Mouse (Mus musculus) embryonic stem cell, embryonic (primary cell): ENCODE data around the gene AC141477.1.

Experiments
- CTCF ChIA-PET, 4 experiments: fragments of 300-600 bp in 2 of 4; fragments of 350-600 bp in 2 of 4; sonication (Branson Sonifier 250); formaldehyde crosslinking; loops; one replicate each; lab custom pipeline; 2022; ENCODE audit warnings: inconsistent platforms in 2 of 4; lab: Charles Lee
- POLR2A ChIA-PET, 4 experiments: fragments of 300-600 bp in 2 of 4; fragments of 350-600 bp in 2 of 4; sonication (Branson Sonifier 250); formaldehyde crosslinking; loops; one replicate each; lab custom pipeline; 2022; ENCODE audit warnings: antibody characterized with exemption in 4 of 4, inconsistent platforms in 1 of 4; lab: Charles Lee

Gene AC141477.1

DNA sequence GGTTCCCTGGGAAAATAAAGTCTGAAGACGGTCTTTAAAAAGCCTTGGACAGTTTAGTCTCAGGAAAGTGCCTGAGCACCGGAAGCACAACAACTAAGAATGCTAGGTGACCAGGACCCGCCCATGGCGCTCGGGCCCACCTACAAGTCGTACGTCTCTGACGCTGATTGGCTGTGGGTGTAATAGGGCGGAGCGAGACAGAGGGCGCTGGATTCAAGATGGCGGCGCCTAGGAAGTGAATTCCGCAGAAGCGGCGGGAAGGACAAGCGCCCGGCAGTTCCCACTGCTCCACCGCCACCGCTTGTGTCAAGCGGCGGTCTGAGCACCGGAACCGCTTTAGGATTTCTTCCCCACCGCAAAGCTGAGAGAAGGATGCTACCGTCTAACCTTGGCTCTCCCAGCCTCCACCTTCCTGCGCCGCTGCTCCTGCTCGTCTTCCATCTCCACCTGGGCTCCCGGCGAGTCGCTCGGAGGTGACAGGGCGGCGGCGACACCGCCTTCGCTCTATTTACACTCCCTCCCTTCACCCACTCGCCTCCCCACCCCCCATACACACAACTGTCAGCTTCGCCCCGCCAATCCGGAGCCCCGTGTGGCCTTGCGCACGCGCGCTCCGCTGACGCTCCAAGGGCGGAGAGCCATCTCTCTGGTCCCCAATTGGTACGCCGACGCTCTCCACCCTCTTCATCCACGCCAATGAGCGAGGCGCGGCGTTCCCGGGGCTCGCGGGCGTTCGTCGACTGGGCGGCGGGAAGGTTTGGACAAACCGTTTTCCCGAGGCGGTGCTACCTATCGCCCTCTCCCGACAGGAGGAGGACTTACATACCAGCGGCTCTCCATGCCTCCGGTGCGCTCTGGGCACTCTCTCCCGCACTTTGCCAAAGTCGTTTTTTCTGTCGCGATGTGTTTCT, 2.2 kb upstream of the AC141477.1 start, which contains the start of gene Pcnt:
Pcnt (minus strand) TSS at position 609 of the 911 bp plus-strand sequence.
- ChIA-PET CTCF (interaction anchor here in 3 of 4 experiments (0.6 to 1.0 kb wide), 3 partner anchors 12 to 839 kb away, joined by 3 read pairs; no protein-coding TSS in a partner anchor), POLR2A (interaction anchor here (0.6 to 2.0 kb wide), 24 partner anchors 8 to 337 kb away, joined by 3 to 14 read pairs (median 3); partner anchors contain the start of gene Dip2a (in 1 of the 4))

- CTCF ChIA-PET: interaction anchor here (0.5 to 1.7 kb wide), 10 partner anchors 16 to 1552 kb away, joined by 3 to 13 read pairs (median 3); partner anchors contain the start of genes Col6a2 (in 1 of the 4) and Lss (in 1 of the 4)
- POLR2A ChIA-PET: interaction anchor here (0.6 to 5.8 kb wide), 47 partner anchors 8 to 557 kb away, joined by 3 to 49 read pairs (median 4); partner anchors contain the start of genes Dip2a (in 2 of the 4), 2610028H24Rik (in 1 of the 4), Chchd10 (in 1 of the 4) and Pcbp3 (in 1 of the 4)
Measured at GRCm38 (mm10) chr10:76439107-76439890, 945 bp downstream of the AC141477.1 start.

GRCm38 (mm10) chr10:76433925-76434324, 6.3 kb downstream of the AC141477.1 start:
- CTCF ChIA-PET: no interaction called here
- POLR2A ChIA-PET: interaction anchor here in 2 of 4 experiments (0.9 to 1.4 kb wide), 5 partner anchors 8 to 87 kb away, joined by 3 to 9 read pairs (median 4); no protein-coding TSS in a partner anchor

DNA sequence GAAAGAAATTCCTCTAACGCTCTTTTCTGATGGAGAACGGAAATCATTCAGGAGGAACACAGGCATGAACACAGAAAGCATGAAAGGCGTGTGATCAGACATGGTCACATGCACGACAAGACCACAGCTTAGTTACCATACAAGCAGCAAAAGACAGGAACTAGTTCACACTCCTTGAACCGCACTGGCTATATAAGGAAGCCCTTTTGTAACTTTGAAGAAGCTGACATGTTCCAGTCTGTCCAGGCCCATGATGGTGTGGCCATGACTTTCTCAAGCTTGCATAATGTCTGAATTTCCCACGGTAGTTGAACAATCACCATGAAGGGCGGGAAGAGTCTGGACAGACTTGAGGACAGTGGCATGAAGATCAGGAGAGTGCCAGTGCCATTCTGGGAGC, 14.6 kb downstream of the AC141477.1 start:
- POLR2A ChIA-PET: interaction anchor here in 3 of 4 experiments (0.6 to 8.2 kb wide), 10 partner anchors 9 to 1096 kb away, joined by 3 to 49 read pairs (median 4); partner anchors contain the start of genes AC141477.1 (in 2 of the 3) and Pcnt (in 1 of the 3)

GRCm38 (mm10) chr10:76416811-76417210, 23.4 kb downstream of the AC141477.1 start:
- ChIA-PET POLR2A (interaction anchor here in 2 of 4 experiments (0.6 to 4.2 kb wide), 6 partner anchors 12 to 1212 kb away, joined by 3 to 38 read pairs (median 3); partner anchors contain the start of gene AC141477.1 (in 1 of the 2)), CTCF (interaction anchor here in 1 of 4 experiments (0.6 to 1.3 kb wide), 2 partner anchors 9 to 24 kb away, joined by 3 to 4 read pairs; no protein-coding TSS in a partner anchor)

More for the DNA sequence above, 14.6 kb downstream of the AC141477.1 start:
- CTCF ChIA-PET: interaction anchor here in 3 of 4 experiments (0.5 to 1.2 kb wide), 6 partner anchors 9 to 170 kb away, joined by 3 to 5 read pairs (median 3); partner anchors contain the start of gene AC141477.1 (in 1 of the 3)

DNA sequence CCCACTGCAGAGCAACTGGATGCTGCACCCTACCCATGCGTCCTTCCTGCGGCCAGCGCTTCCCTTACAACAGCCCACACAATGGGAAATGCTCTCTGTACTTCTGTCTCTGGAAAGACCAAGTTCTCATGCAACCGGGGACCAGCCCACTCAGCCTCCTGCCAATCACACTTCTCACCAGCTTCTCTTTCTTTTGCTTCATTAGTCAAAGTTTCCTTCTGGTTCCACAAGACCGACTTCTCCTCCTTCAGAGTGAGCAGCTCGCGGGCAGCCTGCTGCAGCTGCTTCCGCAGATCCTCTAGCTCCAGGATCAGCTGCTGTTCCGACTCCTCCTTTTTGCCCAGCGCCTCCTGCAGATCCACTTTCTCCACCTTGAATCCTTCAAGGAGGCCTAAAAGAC, 31.7 kb downstream of the AC141477.1 start:
- CTCF ChIA-PET: interaction anchor here in 3 of 4 experiments (1.1 to 2.4 kb wide), 3 partner anchors 11 to 17 kb away, joined by 6 to 12 read pairs (median 7); no protein-coding TSS in a partner anchor
- POLR2A ChIA-PET: interaction anchor here (0.6 to 2.4 kb wide), 9 partner anchors 8 to 62 kb away, joined by 3 to 10 read pairs (median 4); partner anchors contain the start of gene AC141477.1 (in 1 of the 4)

DNA sequence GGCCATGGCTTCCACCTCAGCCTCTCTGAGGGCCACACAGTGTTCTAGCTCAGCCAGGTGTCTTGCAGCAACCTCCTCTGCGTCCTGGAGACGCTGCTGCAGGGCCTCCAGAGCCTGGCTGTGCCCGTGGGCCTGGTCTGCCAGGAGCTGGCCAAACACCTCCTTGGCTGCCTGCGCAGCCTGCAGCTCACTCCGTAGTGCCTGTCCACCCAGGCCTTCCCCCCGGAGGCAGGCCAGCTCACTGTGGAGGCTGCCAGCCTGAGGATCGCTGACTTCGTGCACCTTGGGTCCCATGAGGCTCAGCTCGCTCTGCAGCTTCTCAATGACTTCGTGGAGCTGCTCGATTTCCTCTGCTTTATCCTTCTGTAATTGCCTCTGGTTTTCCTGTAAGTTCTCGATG, 47.6 kb downstream of the AC141477.1 start:
- POLR2A ChIA-PET: interaction anchor here in 2 of 4 experiments (0.5 to 2.8 kb wide), 15 partner anchors 8 to 333 kb away, joined by 3 to 24 read pairs (median 4); partner anchors contain the start of genes Lss (in 1 of the 2) and Pcnt (in 1 of the 2)

DNA sequence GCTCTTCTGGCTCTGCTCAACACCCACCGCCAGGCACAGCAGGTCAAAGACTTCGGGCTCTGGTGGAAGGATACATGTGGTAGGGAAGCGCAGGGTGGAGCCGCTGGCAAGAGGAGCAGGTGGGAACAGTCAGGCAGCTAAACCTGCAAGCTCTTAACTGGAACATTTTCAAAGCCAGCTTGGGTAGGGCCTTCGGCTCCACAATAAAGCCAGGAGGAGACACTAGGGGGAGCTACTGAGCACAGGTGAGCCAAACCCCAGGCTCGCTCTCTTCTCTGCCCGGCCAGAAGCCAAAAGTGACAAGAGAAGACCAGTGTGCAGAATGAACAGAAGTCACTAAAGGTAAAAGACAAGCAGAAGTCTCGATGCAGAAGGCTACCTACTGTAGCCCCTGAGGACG, 48.5 kb downstream of the AC141477.1 start:
- CTCF ChIA-PET: interaction anchor here (0.6 to 2.3 kb wide), 74 partner anchors 8 to 341 kb away, joined by 3 to 30 read pairs (median 4); partner anchors contain the start of genes AC141477.1 (in 3 of the 4), Dip2a (in 1 of the 4) and Lss (in 1 of the 4)
- POLR2A ChIA-PET: interaction anchor here in 3 of 4 experiments (0.5 to 2.8 kb wide), 17 partner anchors 9 to 334 kb away, joined by 3 to 24 read pairs (median 4); partner anchors contain the start of genes Lss (in 1 of the 3) and Pcnt (in 1 of the 3)

More for the DNA sequence above, 47.6 kb downstream of the AC141477.1 start:
- CTCF ChIA-PET: interaction anchor here (0.7 to 2.3 kb wide), 42 partner anchors 8 to 341 kb away, joined by 3 to 30 read pairs (median 6); partner anchors contain the start of genes AC141477.1 (in 2 of the 4), Dip2a (in 1 of the 4) and Lss (in 1 of the 4)

- CTCF ChIA-PET: interaction anchor here (0.6 to 2.3 kb wide), 66 partner anchors 8 to 739 kb away, joined by 3 to 30 read pairs (median 4); partner anchors contain the start of genes AC141477.1 (in 3 of the 4) and Dip2a (in 1 of the 4)
- POLR2A ChIA-PET: interaction anchor here in 3 of 4 experiments (0.6 to 2.8 kb wide), 14 partner anchors 8 to 95 kb away, joined by 3 to 24 read pairs (median 4); partner anchors contain the start of gene Pcnt (in 1 of the 3)
Measured at GRCm38 (mm10) chr10:76391166-76391565, 49.1 kb downstream of the AC141477.1 start.
